Mouse (Mus musculus) limb, embryonic 13.5 days (tissue): ENCODE measurements around the gene Dcxr. TPM values are rescaled to one million over a fixed set of nuclear protein-coding genes. Genes with fewer than 3 reads are reported as not detected.

Source experiments
- ATAC-seq: fragments of 200-750 bp; cut with Nextera tagmentation; 2 replicates; pipeline ENCODE4 v1.8.0; 2017; ENCODE audit warnings: low read depth, moderate number of reproducible peaks, moderate TSS enrichment; ENCODE audit not compliant: low FRiP score
- H3K27ac ChIP-seq: fragments of 300-500 bp; sonication (generic); 2 replicates; pipeline ENCODE4 v1.5.1; 2015; ENCODE audit warnings: inconsistent platforms, mild to moderate bottlenecking, moderate library complexity
- H3K27me3 ChIP-seq: fragments of 300-500 bp; sonication (generic); 2 replicates; pipeline ENCODE4 v1.6.1; 2015; ENCODE audit warnings: mild to moderate bottlenecking, inconsistent platforms
- H3K36me3 ChIP-seq: fragments of 300-500 bp; sonication (generic); 2 replicates; pipeline ENCODE4 v1.6.1; 2015; ENCODE audit warnings: inconsistent platforms, mild to moderate bottlenecking, moderate library complexity
- H3K4me1 ChIP-seq: fragments of 300-500 bp; sonication (generic); 2 replicates; pipeline ENCODE4 v1.6.1; 2015; ENCODE audit warnings: inconsistent platforms
- H3K4me2 ChIP-seq: fragments of 300-500 bp; sonication (generic); replicated peaks from 2 replicates; pipeline ENCODE4 v1.6.1; 2015; ENCODE audit warnings: inconsistent platforms, mild to moderate bottlenecking, moderate library complexity
- H3K4me3 ChIP-seq: fragments of 300-500 bp; sonication (generic); 2 replicates; pipeline ENCODE4 v1.5.1; 2015; ENCODE audit warnings: moderate library complexity, mild to moderate bottlenecking, inconsistent platforms
- H3K9ac ChIP-seq: fragments of 300-500 bp; sonication (generic); 2 replicates; pipeline ENCODE4 v1.6.1; 2015; ENCODE audit warnings: mild to moderate bottlenecking, inconsistent platforms
- H3K9me3 ChIP-seq: fragments of 300-500 bp; sonication (generic); 2 replicates; pipeline ENCODE4 v1.6.1; 2016; ENCODE audit warnings: inconsistent platforms
- WGBS: fragments of 180-500 bp; shearing (Covaris S2); methylation state at CpG from one replicate; pipeline ENCODE4 v1.1.7; 2015; 5-methylcytosine and 5-hydroxymethylcytosine counted together
- polyA plus RNA-seq: library from polyadenylated mRNA; unstranded; fragments of >200 nt; fragmentation: Nextera tagmentation; extraction: Ambion mirVana; gene quantifications from 2 replicates; pipeline ENCODE4 v1.2.1, GENCODE M21; 2015

Dcxr gene
- polyA plus RNA-seq, 1 experiment from 2014 or later = 15.6 TPM

DNA sequence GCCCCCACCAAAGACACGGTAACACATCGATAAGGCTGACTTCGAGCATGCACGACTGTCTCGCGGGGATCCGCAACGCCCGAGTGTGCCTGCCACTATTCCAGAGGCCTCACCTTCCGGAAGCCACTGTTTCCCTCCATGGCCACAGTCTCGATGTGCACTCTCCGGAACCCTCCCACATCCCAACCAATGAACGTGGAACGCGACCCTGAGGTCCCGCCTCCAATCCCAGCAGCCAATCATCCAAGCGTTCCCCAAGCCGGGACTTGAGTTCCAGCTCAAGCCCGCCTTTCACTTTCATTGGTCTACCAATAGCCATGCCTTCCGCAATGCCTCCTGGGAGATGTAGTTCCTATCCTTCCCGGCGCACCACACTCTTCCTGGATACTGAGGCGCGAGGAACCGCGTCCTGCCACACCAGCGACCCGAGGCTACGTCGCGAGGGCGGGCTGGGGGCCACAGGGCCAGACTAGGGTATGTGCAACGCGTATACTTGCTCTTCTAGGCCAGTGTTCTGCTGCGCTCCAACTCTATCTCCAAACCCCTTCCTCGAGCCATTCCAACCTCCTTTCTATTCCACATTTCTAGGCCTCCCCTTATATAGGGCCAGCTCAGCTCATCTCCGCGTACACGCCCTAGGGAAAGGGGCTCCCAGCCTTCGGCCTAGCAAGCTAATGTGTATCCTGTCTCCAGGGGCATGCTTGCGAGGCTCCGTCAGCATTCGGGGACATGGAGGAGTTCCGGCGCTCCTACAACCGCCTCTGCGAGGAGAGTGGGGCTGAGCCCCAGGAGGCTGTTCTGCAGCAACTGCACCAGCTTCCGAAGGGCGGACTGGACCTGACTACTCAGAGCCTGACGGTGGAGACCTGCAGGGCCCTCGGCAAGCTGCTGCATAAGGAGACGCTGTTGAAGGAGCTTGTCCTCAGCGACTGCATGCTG is 13.2 kb downstream of the Dcxr start, which contains the start of the genes Cenpx and Lrrc45:
TSS of gene Cenpx (minus strand) at position 159 of the 939 bp plus-strand sequence.
TSS of gene Lrrc45 (plus strand) at position 346 of the 939 bp plus-strand sequence.
- H3K4me3 ChIP-seq = peak within 1 kb of the TSS; percentile 69
- H3K27ac ChIP-seq = peak within 1 kb of the TSS; percentile 75; the same call in 1 of the 2 replicates
- H3K4me1 ChIP-seq = peaks cover 41% of the 10 kb centered on the region
- no peaks in the 10 kb centered on the region for H3K9me3 ChIP-seq
- peak; percentile 97 for ATAC-seq
- H3K9ac ChIP-seq = peak within 1 kb of the TSS; percentile 83
- 2% methylated on average over 53 of the region's 53 CpGs for WGBS
- H3K27me3 ChIP-seq = no peaks in the 10 kb centered on the region
- H3K36me3 ChIP-seq = peaks cover 65% of the 10 kb centered on the region
- H3K4me2 ChIP-seq = peak within 1 kb of the TSS; percentile 99

DNA sequence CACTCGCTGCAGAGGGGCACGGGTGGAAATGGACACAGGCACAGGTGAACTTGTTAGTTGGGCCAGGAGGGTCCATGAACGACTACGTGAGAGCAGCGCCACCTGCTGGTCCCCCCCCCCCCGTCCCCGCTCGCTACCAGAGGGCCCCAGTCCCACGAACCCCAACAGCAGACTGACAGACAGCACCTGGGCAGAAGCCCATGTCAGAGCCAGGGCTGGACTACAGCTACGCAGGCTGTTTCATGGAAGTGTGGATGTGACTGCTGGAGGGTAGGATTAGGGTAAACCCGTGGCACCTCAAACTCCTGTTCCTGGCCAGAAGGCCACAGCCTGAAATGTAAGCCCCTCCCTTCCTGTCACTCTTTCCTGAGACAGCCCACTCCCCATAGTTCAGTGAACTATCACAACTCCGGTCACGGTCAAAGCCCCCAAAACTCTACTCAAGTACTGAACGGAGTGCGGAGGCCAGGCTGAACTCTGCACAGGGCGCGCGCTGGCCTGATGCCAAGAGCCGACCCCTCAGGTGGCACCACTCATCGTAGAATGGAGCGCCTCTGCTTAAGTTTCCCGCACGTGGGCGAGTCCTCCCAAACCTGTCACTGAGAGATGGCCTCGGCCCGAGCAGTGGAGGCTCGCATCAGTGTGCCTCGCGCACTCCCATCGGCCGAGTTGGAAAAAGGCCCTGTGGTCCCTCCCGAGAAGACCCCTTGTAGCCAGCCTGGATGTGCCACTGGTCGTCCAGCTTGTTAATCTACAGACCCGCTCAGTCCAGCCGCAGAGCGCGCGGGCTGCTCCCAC is 14.1 kb downstream of the Dcxr start:
- Histone ChIP-seq H3K27me3 (no peaks in the 10 kb centered on the region), H3K36me3 (peaks cover 56% of the 10 kb centered on the region), H3K4me1 (peaks cover 50% of the 10 kb centered on the region), H3K27ac (peak overlapping the region; percentile 75; the same call in 1 of the 2 replicates), H3K9ac (peak overlapping the region; percentile 75), H3K9me3 (no peaks in the 10 kb centered on the region), H3K4me3 (peak overlapping the region; percentile 69), H3K4me2 (peak overlapping the region; percentile 99)
- under 1% methylated on average over 38 of the region's 38 CpGs for WGBS
- ATAC-seq = peak; percentile 44

DNA sequence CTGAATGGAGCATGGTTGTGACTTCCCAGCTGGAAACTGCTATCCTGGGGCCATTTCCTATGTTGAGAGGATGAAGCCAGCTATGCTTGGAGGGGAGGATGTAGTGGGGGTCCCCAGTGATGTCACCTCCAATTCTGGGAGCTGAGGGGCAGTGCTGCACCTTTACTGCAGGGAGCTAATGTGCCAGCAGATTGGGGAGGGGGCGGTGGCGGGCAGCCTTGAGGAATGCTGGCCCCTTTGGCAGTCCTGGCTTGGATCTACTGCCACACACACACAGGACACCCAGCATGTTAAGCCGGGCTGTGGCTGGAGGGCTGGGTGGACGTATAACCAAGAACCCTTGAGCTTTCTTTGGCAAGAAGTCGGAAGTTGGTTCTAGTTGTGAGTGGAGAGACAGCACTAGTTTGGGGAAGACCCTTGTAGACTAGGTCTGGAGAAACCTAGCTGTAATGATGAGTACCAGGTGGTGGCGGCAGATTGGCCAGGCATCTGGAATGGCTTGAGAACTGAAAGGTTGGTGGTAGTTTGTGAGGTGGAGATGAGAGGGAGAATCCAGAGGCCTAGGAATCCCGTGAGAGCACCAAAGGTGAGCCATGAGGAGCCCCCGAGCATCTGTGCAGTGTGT is 15.0 kb downstream of the Dcxr start:
- Histone ChIP-seq H3K9me3 (no peaks in the 10 kb centered on the region), H3K27me3 (no peaks in the 10 kb centered on the region), H3K36me3 (peaks cover 47% of the 10 kb centered on the region), H3K27ac (no peak overlapping the region), H3K4me1 (peaks cover 59% of the 10 kb centered on the region), H3K9ac (peak overlapping the region; percentile 75), H3K4me3 (peak overlapping the region; percentile 69; the same call in 1 of the 2 replicates), H3K4me2 (peak overlapping the region; percentile 99)
- no peak for ATAC-seq
- 50% methylated on average over 8 of the region's 8 CpGs for WGBS

DNA sequence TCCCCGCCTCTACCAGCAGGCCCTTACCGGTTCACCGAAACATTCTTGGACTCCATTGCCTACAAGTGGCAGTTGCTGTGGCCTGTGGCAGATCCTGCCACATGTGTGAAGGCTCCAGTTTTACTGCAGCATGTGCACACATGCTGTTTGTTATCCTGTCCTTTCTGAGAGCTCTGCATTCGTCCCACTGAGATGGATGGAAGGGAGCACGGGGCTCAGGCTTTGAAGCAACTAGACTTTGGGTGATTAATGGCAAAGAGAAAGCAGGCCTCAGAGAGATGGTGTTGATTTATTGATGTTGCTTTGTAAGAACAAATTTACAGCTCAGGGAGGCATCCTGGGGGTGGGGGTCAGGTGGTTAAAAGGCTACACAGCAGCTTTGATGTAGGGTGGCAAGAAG is 16.4 kb downstream of the Dcxr start:
- Histone ChIP-seq H3K4me1 (peaks cover 73% of the 10 kb centered on the region), H3K27me3 (no peaks in the 10 kb centered on the region), H3K4me3 (no peak overlapping the region), H3K36me3 (peaks cover 33% of the 10 kb centered on the region), H3K9ac (peak overlapping the region; percentile 13; the same call in 1 of the 2 replicates), H3K9me3 (no peaks in the 10 kb centered on the region), H3K27ac (peak overlapping the region; percentile 52; the same call in 1 of the 2 replicates), H3K4me2 (no peak overlapping the region)
- 16% methylated on average over 5 of the region's 5 CpGs for WGBS
- ATAC-seq = no peak

DNA sequence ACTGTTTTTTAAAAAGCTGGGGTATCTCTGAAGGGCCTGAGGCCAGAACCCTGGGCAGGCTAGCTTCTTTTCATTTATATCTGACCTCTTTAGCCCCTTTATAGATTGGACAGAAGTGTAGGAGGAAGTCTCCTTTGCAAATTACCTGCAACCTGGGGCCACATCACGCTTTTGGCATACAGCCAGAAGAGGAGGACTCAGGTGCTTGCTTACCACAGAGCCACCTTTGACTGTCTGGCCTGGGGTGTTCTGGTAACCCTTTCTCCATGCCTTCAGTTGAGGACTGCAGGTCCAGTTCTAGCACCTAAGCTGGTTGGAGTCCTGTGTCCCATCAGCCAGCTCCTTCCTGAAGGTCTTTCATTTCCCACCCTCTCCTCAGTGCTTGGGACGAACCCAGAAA is 17.5 kb downstream of the Dcxr start:
- H3K4me3 ChIP-seq = no peak overlapping the region
- H3K9ac ChIP-seq = 0 out of 2 replicates have a peak overlapping the region, but pooled peaks have one; percentile 35
- no peak for ATAC-seq
- no peaks in the 10 kb centered on the region for H3K27me3 ChIP-seq
- peaks cover 26% of the 10 kb centered on the region for H3K36me3 ChIP-seq
- H3K4me2 ChIP-seq = no peak overlapping the region
- H3K27ac ChIP-seq = no peak overlapping the region
- H3K4me1 ChIP-seq = peaks cover 79% of the 10 kb centered on the region
- H3K9me3 ChIP-seq = no peaks in the 10 kb centered on the region
- WGBS = 60% methylated on average over 2 of the region's 2 CpGs

DNA sequence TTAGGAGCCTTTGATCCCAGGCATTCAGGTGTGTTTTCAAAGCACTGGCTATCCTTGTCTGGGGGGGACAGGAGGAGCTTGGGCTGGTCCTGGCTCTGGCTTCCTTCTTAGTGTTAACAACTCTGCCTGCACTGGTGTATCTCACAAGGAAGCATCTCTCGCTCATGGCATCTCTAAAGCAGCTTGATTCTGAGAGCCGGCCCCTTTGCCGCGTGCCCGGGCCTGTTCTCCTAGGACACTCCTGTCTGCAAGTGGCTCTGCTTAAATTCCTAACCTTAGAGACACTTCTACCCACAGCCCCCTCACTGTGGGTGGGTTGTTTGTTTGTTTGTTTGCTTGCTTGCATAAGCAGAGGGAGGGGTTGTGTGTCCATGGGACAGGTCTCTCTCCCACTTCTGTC is 19.1 kb downstream of the Dcxr start:
- Histone ChIP-seq H3K9me3 (no peaks in the 10 kb centered on the region), H3K9ac (peak overlapping the region; percentile 36; the same call in 1 of the 2 replicates), H3K27me3 (no peaks in the 10 kb centered on the region), H3K27ac (peak overlapping the region; percentile 80), H3K4me2 (peak overlapping the region; percentile 42), H3K4me3 (no peak overlapping the region), H3K4me1 (peaks cover 86% of the 10 kb centered on the region), H3K36me3 (peaks cover 30% of the 10 kb centered on the region)
- 17% methylated on average over 5 of the region's 5 CpGs for WGBS
- no peak for ATAC-seq

DNA sequence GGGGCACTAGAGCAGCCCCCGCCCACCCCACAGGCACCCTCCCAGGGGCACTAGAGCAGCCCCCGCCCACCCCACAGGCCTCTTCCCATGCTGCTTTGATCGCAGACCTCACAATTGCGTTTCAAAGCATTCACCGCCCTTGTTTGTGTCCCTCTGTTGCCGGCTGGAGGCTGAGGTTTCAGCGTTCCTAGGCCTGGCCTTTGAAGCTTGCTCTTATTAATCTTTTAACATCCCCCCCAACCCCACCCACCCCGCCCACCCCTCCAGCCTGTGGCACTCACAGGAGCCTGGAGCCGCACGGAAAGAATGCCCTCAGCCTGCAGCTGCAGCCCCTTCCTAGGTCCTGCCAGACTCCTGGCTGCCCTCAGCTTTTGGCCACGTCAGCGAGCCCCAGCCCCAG is 19.9 kb downstream of the Dcxr start:
- Histone ChIP-seq H3K27ac (peak overlapping the region; percentile 80), H3K36me3 (peaks cover 35% of the 10 kb centered on the region), H3K27me3 (no peaks in the 10 kb centered on the region), H3K9me3 (no peaks in the 10 kb centered on the region), H3K9ac (0 out of 2 replicates have a peak overlapping the region, but pooled peaks have one; percentile 36), H3K4me3 (no peak overlapping the region), H3K4me2 (peak overlapping the region; percentile 42), H3K4me1 (peaks cover 79% of the 10 kb centered on the region)
- 8% methylated on average over 12 of the region's 12 CpGs for WGBS
- peak; percentile 16 for ATAC-seq

DNA sequence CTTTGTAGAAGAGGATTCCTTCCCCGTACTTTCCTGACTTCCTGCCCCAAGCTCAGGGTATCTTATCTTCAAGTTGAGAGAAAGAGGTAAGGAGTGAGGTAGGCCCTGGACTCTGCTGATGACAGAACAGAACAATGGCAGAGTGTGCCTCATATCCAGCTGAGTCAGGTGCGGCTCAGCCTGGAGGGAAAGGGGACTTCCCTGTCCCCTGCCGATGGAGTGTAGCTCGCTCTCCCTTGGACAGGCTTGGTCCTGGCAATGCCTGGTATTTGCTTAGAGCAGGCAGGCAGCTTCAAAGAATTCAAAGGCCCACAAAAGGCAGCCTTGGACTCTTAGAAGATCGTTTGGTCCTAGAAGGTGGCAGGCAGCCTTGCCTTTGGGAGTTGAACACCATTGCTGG is 21.0 kb downstream of the Dcxr start:
- Histone ChIP-seq H3K9me3 (no peaks in the 10 kb centered on the region), H3K4me1 (peaks cover 70% of the 10 kb centered on the region), H3K27ac (peak overlapping the region; percentile 80; the same call in 1 of the 2 replicates), H3K9ac (peak overlapping the region; percentile 48; the same call in 1 of the 2 replicates), H3K4me2 (no peak overlapping the region), H3K36me3 (peaks cover 42% of the 10 kb centered on the region), H3K27me3 (no peaks in the 10 kb centered on the region), H3K4me3 (no peak overlapping the region)
- WGBS = 55% methylated on average over 5 of the region's 5 CpGs
- ATAC-seq = no peak

DNA sequence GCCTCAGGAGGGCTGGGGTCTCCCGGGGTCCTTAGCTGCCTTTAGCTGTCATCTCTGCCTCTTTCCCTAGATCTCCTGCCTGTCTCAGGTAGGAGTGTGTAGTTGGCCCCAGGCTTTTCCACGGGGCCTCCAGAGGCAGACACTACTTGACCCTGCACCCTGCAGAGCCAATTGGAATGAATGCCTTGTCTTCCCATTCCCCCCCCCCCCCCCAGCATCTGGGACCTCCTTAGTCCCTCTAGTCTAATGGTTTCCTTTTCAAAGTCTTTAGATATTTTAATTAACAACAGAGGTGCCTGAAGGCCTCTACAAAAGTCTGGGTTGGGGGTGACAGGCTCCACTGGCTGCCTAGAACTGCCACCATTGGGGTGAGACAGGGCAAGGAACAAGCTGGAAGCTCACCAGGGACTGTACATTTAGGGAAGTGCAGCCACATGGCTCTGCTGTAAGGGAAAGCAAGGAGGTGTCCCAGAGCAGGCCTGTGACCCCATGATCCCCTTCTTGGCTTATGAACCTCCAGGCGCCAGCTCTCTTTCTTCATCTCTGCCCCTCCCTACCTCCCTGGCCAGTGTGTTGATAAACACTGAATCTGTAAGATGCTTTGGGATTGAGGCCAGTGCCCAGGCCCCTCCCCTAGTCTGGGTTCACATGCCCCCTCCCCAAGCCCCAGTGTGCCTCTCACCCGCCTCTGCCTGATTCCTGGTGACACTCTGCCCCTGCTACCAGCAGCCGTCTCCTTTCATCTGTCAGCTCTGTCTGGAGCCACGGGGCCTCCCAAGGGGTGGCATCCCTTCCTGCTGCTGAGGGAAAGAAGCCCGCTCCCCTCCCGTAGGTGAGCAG is 22.4 kb downstream of the Dcxr start:
- peak overlapping the region; percentile 27 for H3K4me2 ChIP-seq
- ATAC-seq = 0 out of 2 replicates have a peak, but pooled peaks have one; percentile 3

DNA sequence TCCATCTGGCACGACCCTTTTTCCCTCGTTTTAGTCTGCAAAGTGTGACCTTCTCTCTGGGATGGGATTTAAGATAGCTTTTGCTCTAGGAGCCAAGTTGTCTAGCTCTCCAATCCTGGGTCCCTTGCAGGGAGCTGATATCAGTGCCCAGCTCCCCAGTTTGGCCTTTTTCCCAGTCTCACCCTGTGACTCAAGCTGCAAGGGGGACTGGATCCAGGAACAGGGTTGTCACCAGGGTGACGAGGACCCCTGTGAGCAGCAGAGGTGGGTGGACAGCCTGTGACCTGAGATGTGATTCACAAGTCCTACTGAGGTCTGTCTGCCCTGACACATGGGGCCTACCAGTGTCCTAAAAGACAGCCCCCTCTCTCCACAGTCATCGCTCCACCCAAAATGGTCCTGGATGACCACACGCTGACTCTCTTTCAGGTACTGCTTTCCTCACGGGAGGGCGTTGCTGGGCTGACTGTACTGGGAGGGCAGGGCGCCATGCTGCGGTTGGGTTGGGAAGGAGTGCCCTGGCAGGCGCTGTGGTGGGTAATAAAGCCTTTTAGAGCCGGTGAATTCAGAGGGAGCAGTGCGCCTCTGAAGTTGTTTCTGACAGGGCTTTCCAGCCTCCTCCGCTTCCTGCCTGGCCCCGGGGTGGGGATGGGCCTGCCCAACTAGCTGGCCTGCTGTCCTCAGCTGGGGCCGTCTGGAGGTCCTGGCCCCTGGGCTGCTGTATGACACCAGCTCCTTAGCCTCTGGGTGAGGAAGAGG is 23.2 kb downstream of the Dcxr start:
- no peak for ATAC-seq
- H3K9me3 ChIP-seq = no peaks in the 10 kb centered on the region
- no peaks in the 10 kb centered on the region for H3K27me3 ChIP-seq
- H3K36me3 ChIP-seq = peaks cover 42% of the 10 kb centered on the region
- H3K4me3 ChIP-seq = no peak overlapping the region
- no peak overlapping the region; the same call in 1 of the 2 replicates for H3K4me2 ChIP-seq
- peak overlapping the region; percentile 50 for H3K9ac ChIP-seq
- WGBS = 19% methylated on average over 15 of the region's 15 CpGs
- peak overlapping the region; percentile 77 for H3K27ac ChIP-seq
- peaks cover 59% of the 10 kb centered on the region for H3K4me1 ChIP-seq

More for the DNA sequence above, 22.4 kb downstream of the Dcxr start:
- Histone ChIP-seq H3K36me3 (peaks cover 42% of the 10 kb centered on the region), H3K27me3 (no peaks in the 10 kb centered on the region), H3K9me3 (no peaks in the 10 kb centered on the region), H3K27ac (peak overlapping the region; percentile 77), H3K9ac (peak overlapping the region; percentile 61), H3K4me1 (peaks cover 65% of the 10 kb centered on the region), H3K4me3 (no peak overlapping the region)
- WGBS = 18% methylated on average over 8 of the region's 8 CpGs
